Mouse (Mus musculus): ENCODE measurements around the gene Cltrn. TPM values are rescaled to one million over a fixed set of nuclear protein-coding genes. Genes with fewer than 3 reads are reported as not detected.

Cltrn gene
- total and polyA plus RNA-seq, 3 experiments: 0.12 to 0.13 TPM; not detected in 1

DNA sequence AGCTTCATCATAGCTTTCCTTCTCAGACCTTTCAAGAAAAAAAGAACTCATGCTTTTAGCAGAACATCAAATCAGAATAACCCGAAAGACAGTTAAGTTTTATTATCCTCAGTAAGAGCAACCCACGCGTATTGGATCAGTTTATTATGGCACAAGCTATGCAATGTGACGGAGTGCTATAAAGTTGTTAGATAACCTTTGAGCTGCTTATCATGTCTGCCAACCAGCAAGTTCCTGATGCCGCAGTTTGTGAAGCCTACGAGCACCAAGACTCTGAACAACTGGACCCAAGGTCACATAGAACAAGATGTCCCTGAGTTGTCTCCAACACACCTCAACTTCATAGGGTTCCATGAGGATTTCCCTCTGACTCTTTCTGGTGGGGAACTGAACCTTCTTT lies 25.1 kb downstream of the Cltrn start:
- H3K4me3 ChIP-seq (ENCODE audit: control insufficient read depth in 1 of 2, insufficient read depth in 1 of 2, low read depth in 2 of 2, low read length in 2 of 2): no peak overlapping the region
- DNase-seq (ENCODE audit: low read depth, low spot score): no peak
- no peaks in the 10 kb centered on the region for H3K9me3 ChIP-seq (replicated peaks; ENCODE audit: insufficient read depth, low read length)
- H3K9ac ChIP-seq (ENCODE audit: control insufficient read depth, low read depth, low read length, poor library complexity, severe bottlenecking): no peak overlapping the region
- H3K79me2 ChIP-seq (ENCODE audit: control insufficient read depth, insufficient read depth, low read length, poor library complexity): no peaks in the 10 kb centered on the region
- H3K4me1 ChIP-seq (ENCODE audit: control insufficient read depth in 1 of 2, insufficient read depth in 2 of 2, low read length in 2 of 2): no peaks in the 10 kb centered on the region
- no peak for TF ChIP-seq CTCF (IDR thresholded peaks at IDR 0.05 in 2 of 3, conservative IDR thresholded peaks at IDR 0.05 in 1 of 3; ENCODE audit: control insufficient read depth in 1 of 3, insufficient read depth in 1 of 3, low read depth in 2 of 3, low read length in 3 of 3, poor library complexity in 1 of 3, severe bottlenecking in 1 of 3)
- H3K27me3 ChIP-seq (ENCODE audit: control insufficient read depth in 1 of 2, insufficient read depth in 2 of 2, low read length in 2 of 2): peaks cover 0 to 2% of the 10 kb centered on the region in 2 experiments; a peak in 1 of 4 replicates
- H3K36me3 ChIP-seq (ENCODE audit: control insufficient read depth in 1 of 2, insufficient read depth in 2 of 2, low read length in 2 of 2): 0 out of 4 replicates have a peak, but pooled peaks cover 0 to 3% of the 10 kb centered on the region in 2 experiments
- no peak overlapping the region for H3K27ac ChIP-seq (ENCODE audit: control insufficient read depth, low read depth, low read length)

DNA sequence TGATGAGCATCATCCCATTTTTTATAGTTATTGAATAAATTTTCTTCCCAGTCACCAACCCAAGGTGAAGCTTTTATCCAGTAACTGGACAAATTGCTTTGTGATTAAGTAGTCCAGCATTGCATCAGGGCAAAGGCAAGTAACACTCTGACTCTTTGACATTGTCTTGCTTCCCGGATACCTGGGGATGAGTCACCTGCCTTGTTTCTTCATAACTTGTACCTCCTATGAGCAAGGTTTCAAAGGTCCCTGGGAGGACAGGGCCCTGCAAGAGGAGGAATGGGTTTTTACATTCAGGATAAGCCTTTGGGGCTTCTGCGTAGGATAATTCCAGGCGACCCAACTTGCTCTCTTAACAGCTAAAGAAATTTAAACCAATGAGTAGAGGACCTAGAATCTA lies 35.3 kb downstream of the Cltrn start:
- Histone ChIP-seq H3K79me2 (ENCODE audit: control insufficient read depth, insufficient read depth, low read length, poor library complexity) (no peaks in the 10 kb centered on the region), H3K4me3 (ENCODE audit: control insufficient read depth in 1 of 2, insufficient read depth in 1 of 2, low read depth in 2 of 2, low read length in 2 of 2) (no peak overlapping the region), H3K4me1 (ENCODE audit: control insufficient read depth in 1 of 2, insufficient read depth in 2 of 2, low read length in 2 of 2) (no peaks in the 10 kb centered on the region), H3K36me3 (ENCODE audit: control insufficient read depth in 1 of 2, insufficient read depth in 2 of 2, low read length in 2 of 2) (no peaks in the 10 kb centered on the region), H3K9ac (ENCODE audit: control insufficient read depth, low read depth, low read length, poor library complexity, severe bottlenecking) (no peak overlapping the region), H3K9me3 (replicated peaks; ENCODE audit: insufficient read depth, low read length) (no peaks in the 10 kb centered on the region), H3K27ac (ENCODE audit: control insufficient read depth, low read depth, low read length) (no peak overlapping the region), H3K27me3 (ENCODE audit: control insufficient read depth in 1 of 2, insufficient read depth in 2 of 2, low read length in 2 of 2) (peaks cover 0 to 5% of the 10 kb centered on the region in 2 experiments; a peak in 1 of 4 replicates)
- no peak for DNase-seq (ENCODE audit: low read depth, low spot score)
- TF ChIP-seq MXI1 (IDR thresholded peaks at IDR 0.05; ENCODE audit: low read depth, low read length) (no peak), E2F4 (IDR thresholded peaks at IDR 0.05; ENCODE audit: borderline replicate concordance, low read depth, low read length) (no peak)

DNA sequence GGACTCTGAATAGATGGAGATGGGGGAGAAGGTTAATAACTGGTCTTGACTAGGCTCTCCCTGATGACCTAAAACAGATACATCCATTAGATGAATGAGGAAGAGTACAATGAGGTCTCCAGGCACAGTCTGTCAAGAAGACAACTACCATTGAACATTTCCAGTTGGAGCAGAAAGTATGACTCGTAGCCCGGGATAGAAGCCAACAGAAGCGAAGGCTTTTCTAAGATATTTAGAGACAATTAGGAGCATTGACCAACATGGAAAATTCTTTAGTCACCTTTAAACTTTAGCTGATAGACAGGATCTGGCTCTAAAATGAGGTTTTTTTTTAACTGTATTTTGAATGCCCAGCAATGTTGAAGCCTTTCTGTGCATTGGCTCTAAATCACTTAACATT lies 44.9 kb downstream of the Cltrn start:
- Histone ChIP-seq H3K9ac (ENCODE audit: control insufficient read depth, low read depth, low read length, poor library complexity, severe bottlenecking) (no peak overlapping the region), H3K4me1 (ENCODE audit: control insufficient read depth in 1 of 2, insufficient read depth in 2 of 2, low read length in 2 of 2) (no peaks in the 10 kb centered on the region), H3K4me3 (ENCODE audit: control insufficient read depth in 1 of 2, insufficient read depth in 1 of 2, low read depth in 2 of 2, low read length in 2 of 2) (no peak overlapping the region), H3K27me3 (ENCODE audit: control insufficient read depth in 1 of 2, insufficient read depth in 2 of 2, low read length in 2 of 2) (peaks cover 0 to 3% of the 10 kb centered on the region in 2 experiments; a peak in 2 of 4 replicates), H3K79me2 (ENCODE audit: control insufficient read depth, insufficient read depth, low read length, poor library complexity) (no peaks in the 10 kb centered on the region), H3K36me3 (ENCODE audit: control insufficient read depth in 1 of 2, insufficient read depth in 2 of 2, low read length in 2 of 2) (no peaks in the 10 kb centered on the region), H3K9me3 (replicated peaks; ENCODE audit: insufficient read depth, low read length) (no peaks in the 10 kb centered on the region), H3K27ac (ENCODE audit: control insufficient read depth, low read depth, low read length) (no peak overlapping the region)
- no peak for DNase-seq (ENCODE audit: low read depth, low spot score)
- TF ChIP-seq MEF2A (IDR thresholded peaks at IDR 0.05; ENCODE audit: extremely low read depth, insufficient replicate concordance, low read depth, low read length, poor library complexity, severe bottlenecking) (no peak), POLR2A (IDR thresholded peaks at IDR 0.05; ENCODE audit: control insufficient read depth in 1 of 2, insufficient read depth in 1 of 2, low read depth in 1 of 2, low read length in 2 of 2, poor library complexity in 1 of 2) (no peak), ZC3H11A (IDR thresholded peaks at IDR 0.05; ENCODE audit: low read depth, low read length) (no peak), EP300 (IDR thresholded peaks at IDR 0.05; ENCODE audit: low read depth in 1 of 2, low read length in 2 of 2) (no peak), MAX (IDR thresholded peaks at IDR 0.05; ENCODE audit: low read length) (no peak), ETS1 (IDR thresholded peaks at IDR 0.05; ENCODE audit: low read depth, low read length) (no peak), TBP (IDR thresholded peaks at IDR 0.05; ENCODE audit: low read depth, low read length) (no peak), BHLHE40 (IDR thresholded peaks at IDR 0.05; ENCODE audit: borderline replicate concordance, low read depth, low read length) (no peak), SMC3 (IDR thresholded peaks at IDR 0.05; ENCODE audit: low read depth, low read length) (no peak), MXI1 (IDR thresholded peaks at IDR 0.05; ENCODE audit: low read depth, low read length) (no peak)
